Mouse (Mus musculus) retina, adult 2 months (tissue): ENCODE measurements at regions not wholly inside any gene's neighbourhood (a gene's known extent, or its start where the extent isn't known, plus 50 kb on each side); places are given as distances from the start of the nearest gene placed in this dataset.
A peak's percentile ranks its signal among the peaks of the same experiment; 100 is the strongest.

ENCODE experiments used
- DNase-seq: peaks from one replicate; pipeline ENCODE4 v3.0.0-alpha.2; 2012; ENCODE audit warnings: low read depth, low spot score

- DNase-seq, result no peak
These were observed 225.5 kb upstream of the Gm6657 start for GRCm38 (mm10) chr12:77968543-77968942.

- DNase-seq, result no peak
These were observed 224.0 kb upstream of the Gm6657 start for GRCm38 (mm10) chr12:77970026-77970425.

- DNase-seq, result no peak
These were observed 221.9 kb upstream of the Gm6657 start for GRCm38 (mm10) chr12:77972165-77972564.

- DNase-seq, result no peak
These were observed 217.1 kb upstream of the Gm6657 start for GRCm38 (mm10) chr12:77976952-77977351.

- no peak for DNase-seq
These were observed 207.3 kb upstream of the Gm6657 start for GRCm38 (mm10) chr12:77986738-77987137.

- DNase-seq, result no peak
These were observed 204.3 kb upstream of the Gm6657 start for GRCm38 (mm10) chr12:77989766-77990165.

GRCm38 (mm10) chr12:77991627-77992026 is 202.4 kb upstream of the Gm6657 start:
- peak; percentile 6 for DNase-seq

GRCm38 (mm10) chr12:77994176-77994575 is 199.9 kb upstream of the Gm6657 start:
- DNase-seq, result no peak

GRCm38 (mm10) chr12:77997916-77998315 is 196.1 kb upstream of the Gm6657 start:
- no peak for DNase-seq

- DNase-seq, result no peak
These were observed 193.6 kb upstream of the Gm6657 start for GRCm38 (mm10) chr12:78000401-78000800.

- no peak for DNase-seq
These were observed 192.2 kb upstream of the Gm6657 start for GRCm38 (mm10) chr12:78001846-78002245.

- DNase-seq, result no peak
These were observed 160.3 kb upstream of the Gm6657 start for GRCm38 (mm10) chr12:78033766-78034165.

- no peak for DNase-seq
These were observed 147.5 kb upstream of the Gm6657 start for GRCm38 (mm10) chr12:78046582-78046981.

GRCm38 (mm10) chr12:78055956-78056355 is 138.1 kb upstream of the Gm6657 start:
- DNase-seq, result no peak

- no peak for DNase-seq
These were observed 136.9 kb upstream of the Gm6657 start for GRCm38 (mm10) chr12:78057166-78057565.

GRCm38 (mm10) chr12:78059965-78060364 is 134.1 kb upstream of the Gm6657 start:
- DNase-seq, result no peak

GRCm38 (mm10) chr12:78066024-78066423 is 128.0 kb upstream of the Gm6657 start:
- no peak for DNase-seq

GRCm38 (mm10) chr12:78072935-78073334 is 121.1 kb upstream of the Gm6657 start:
- DNase-seq, result no peak

GRCm38 (mm10) chr12:78074290-78074802 is 119.7 kb upstream of the Gm6657 start:
- no peak for DNase-seq

- no peak for DNase-seq
These were observed 116.8 kb upstream of the Gm6657 start for GRCm38 (mm10) chr12:78077285-78077684.

- no peak for DNase-seq
These were observed 111.9 kb upstream of the Gm6657 start for GRCm38 (mm10) chr12:78082163-78082562.

GRCm38 (mm10) chr12:78086016-78086415 is 108.0 kb upstream of the Gm6657 start:
- no peak for DNase-seq

GRCm38 (mm10) chr12:78087921-78088320 is 106.1 kb upstream of the Gm6657 start:
- DNase-seq, result no peak

- no peak for DNase-seq
These were observed 99.6 kb upstream of the Gm6657 start for GRCm38 (mm10) chr12:78094471-78094870.
